Mouse (Mus musculus): ENCODE results near the gene Synpo2.
A peak's percentile ranks its signal among the peaks of the same experiment; 100 is the strongest.

Gene Synpo2

GRCm38 (mm10) chr3:123204658-123205057 is 31.3 kb downstream of the Synpo2 start:
- no peak for DNase-seq (ENCODE audit: low spot score)

- DNase-seq (ENCODE audit: low spot score): no peak
Measured at GRCm38 (mm10) chr3:123201798-123202197, 34.2 kb downstream of the Synpo2 start.

- no peak for DNase-seq (ENCODE audit: low spot score)
Measured at GRCm38 (mm10) chr3:123193740-123194139, 42.2 kb downstream of the Synpo2 start.

GRCm38 (mm10) chr3:123191602-123192001 is 44.3 kb downstream of the Synpo2 start:
- DNase-seq (ENCODE audit: low spot score): no peak

GRCm38 (mm10) chr3:123190329-123190728 is 45.6 kb downstream of the Synpo2 start:
- DNase-seq (ENCODE audit: low spot score): no peak

GRCm38 (mm10) chr3:123189826-123190225 is 46.1 kb downstream of the Synpo2 start:
- no peak for DNase-seq (ENCODE audit: low spot score)

GRCm38 (mm10) chr3:123188616-123189230 is 47.2 kb downstream of the Synpo2 start:
- DNase-seq (ENCODE audit: low spot score): no peak

- no peak for DNase-seq (ENCODE audit: low spot score)
Measured at GRCm38 (mm10) chr3:123187370-123188124, 48.4 kb downstream of the Synpo2 start.

GRCm38 (mm10) chr3:123185238-123185925 is 50.6 kb downstream of the Synpo2 start:
- no peak for DNase-seq (ENCODE audit: low spot score)

GRCm38 (mm10) chr3:123184281-123184680 is 51.7 kb downstream of the Synpo2 start:
- no peak for DNase-seq (ENCODE audit: low spot score)

- no peak for DNase-seq (ENCODE audit: low spot score)
Measured at GRCm38 (mm10) chr3:123179508-123179907, 56.4 kb downstream of the Synpo2 start.

GRCm38 (mm10) chr3:123179041-123179440 is 56.9 kb downstream of the Synpo2 start:
- no peak for DNase-seq (ENCODE audit: low spot score)

GRCm38 (mm10) chr3:123178420-123178819 is 57.5 kb downstream of the Synpo2 start:
- DNase-seq (ENCODE audit: low spot score): no peak

GRCm38 (mm10) chr3:123176366-123177334 is 59.3 kb downstream of the Synpo2 start:
- no peak for DNase-seq (ENCODE audit: low spot score)

- no peak for DNase-seq (ENCODE audit: low spot score)
Measured at GRCm38 (mm10) chr3:123175142-123175541, 60.8 kb downstream of the Synpo2 start.

- DNase-seq (ENCODE audit: low spot score): no peak
Measured at GRCm38 (mm10) chr3:123174379-123174697, 61.6 kb downstream of the Synpo2 start.

GRCm38 (mm10) chr3:123173553-123174378 is 62.2 kb downstream of the Synpo2 start:
- no peak for DNase-seq (ENCODE audit: low spot score)

GRCm38 (mm10) chr3:123172151-123172550 is 63.8 kb downstream of the Synpo2 start:
- DNase-seq (ENCODE audit: low spot score): no peak

GRCm38 (mm10) chr3:123169398-123169797 is 66.6 kb downstream of the Synpo2 start:
- DNase-seq (ENCODE audit: low spot score): no peak

GRCm38 (mm10) chr3:123168815-123169214 is 67.1 kb downstream of the Synpo2 start:
- DNase-seq (ENCODE audit: low spot score): peak; percentile 81

GRCm38 (mm10) chr3:123166450-123166849 is 69.5 kb downstream of the Synpo2 start:
- DNase-seq (ENCODE audit: low spot score): no peak

Measured in retina, embryonic 14.5 days (tissue).